Mouse (Mus musculus): ENCODE data around the gene Olfr618. TPM values are rescaled to one million over a fixed set of nuclear protein-coding genes. Genes with fewer than 3 reads are reported as not detected.

Gene Olfr618
- total and polyA plus RNA-seq, 2 experiments from 2014 or later = not detected

DNA sequence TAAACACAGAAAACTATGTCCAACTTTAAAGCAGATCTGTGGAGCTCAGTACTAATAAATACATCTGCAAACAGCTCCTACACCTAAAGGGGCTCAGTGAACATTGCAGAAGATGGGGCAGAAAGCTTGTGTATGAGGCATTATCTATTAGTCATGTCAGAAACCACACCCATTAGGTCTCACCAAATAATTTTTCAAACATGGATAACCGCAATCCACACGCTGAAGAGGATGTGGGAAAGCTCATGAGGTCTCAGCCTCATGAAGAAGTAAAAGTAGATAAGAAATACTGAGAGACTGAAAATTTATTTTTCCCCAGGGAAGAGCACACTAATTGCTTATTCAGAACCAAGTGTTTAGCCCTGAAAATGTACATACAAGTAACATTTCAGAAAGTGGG is 17.5 kb downstream of the Olfr618 start:
- H3K9me3 ChIP-seq (ENCODE audit: low read length) = no peaks in the 10 kb centered on the region
- no peak overlapping the region for H3K27ac ChIP-seq
- no peak overlapping the region for H3K4me3 ChIP-seq (ENCODE audit: low read length)
- 89% methylated on average over 2 of the region's 2 CpGs for WGBS
- H3K9ac ChIP-seq (replicated peaks; ENCODE audit: low read length) = no peak overlapping the region
- H3K4me2 ChIP-seq (ENCODE audit: low read depth, low read length) = no peak overlapping the region
- ATAC-seq (no peak), DNase-seq (ENCODE audit: low spot score) (no peak)
- no peak for TF ChIP-seq CTCF (IDR thresholded peaks at IDR 0.05; ENCODE audit: low read depth)
- no peaks in the 10 kb centered on the region for H3K4me1 ChIP-seq (ENCODE audit: insufficient read depth, low read length)
- no peaks in the 10 kb centered on the region for H3K27me3 ChIP-seq (ENCODE audit: insufficient read depth, low read length)
- H3K36me3 ChIP-seq (ENCODE audit: insufficient read depth, low read length) = no peaks in the 10 kb centered on the region

DNA sequence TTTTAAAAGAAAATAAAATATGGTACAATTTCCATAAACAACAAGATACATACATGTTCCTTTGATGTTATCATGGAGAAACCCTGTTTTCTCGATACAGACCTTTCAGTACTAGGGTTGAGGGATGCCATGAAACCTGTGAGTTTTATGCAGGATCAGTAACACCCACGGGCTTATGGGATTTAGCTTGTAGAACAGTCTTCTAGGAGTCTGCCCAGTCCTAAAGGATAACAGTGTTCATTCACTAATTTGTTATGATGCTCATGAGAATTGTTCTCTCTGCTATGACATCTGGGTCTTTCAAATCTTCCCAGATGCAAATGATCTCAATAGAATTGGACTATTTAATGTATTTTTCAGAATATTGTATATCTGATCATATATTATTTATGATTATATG is 22.5 kb downstream of the Olfr618 start, which contains the start of gene Olfr620:
TSS of gene Olfr620 (minus strand) at position 101 of the 400 bp plus-strand sequence.
- H3K9me3 ChIP-seq (ENCODE audit: low read length) = no peaks in the 10 kb centered on the region
- H3K27ac ChIP-seq = no peak within 1 kb of the TSS
- H3K4me1 ChIP-seq (ENCODE audit: insufficient read depth, low read length) = no peaks in the 10 kb centered on the region
- ATAC-seq (no peak), DNase-seq (ENCODE audit: low spot score) (no peak)
- no peak within 1 kb of the TSS for H3K4me2 ChIP-seq (ENCODE audit: low read depth, low read length)
- no peaks in the 10 kb centered on the region for H3K27me3 ChIP-seq (ENCODE audit: insufficient read depth, low read length)
- no peak for TF ChIP-seq CTCF (IDR thresholded peaks at IDR 0.05; ENCODE audit: low read depth)
- WGBS = 81% methylated on average over 2 of the region's 2 CpGs
- H3K9ac ChIP-seq (replicated peaks; ENCODE audit: low read length) = no peak within 1 kb of the TSS
- no peak within 1 kb of the TSS for H3K4me3 ChIP-seq (ENCODE audit: low read length)
- H3K36me3 ChIP-seq (ENCODE audit: insufficient read depth, low read length) = no peaks in the 10 kb centered on the region

DNA sequence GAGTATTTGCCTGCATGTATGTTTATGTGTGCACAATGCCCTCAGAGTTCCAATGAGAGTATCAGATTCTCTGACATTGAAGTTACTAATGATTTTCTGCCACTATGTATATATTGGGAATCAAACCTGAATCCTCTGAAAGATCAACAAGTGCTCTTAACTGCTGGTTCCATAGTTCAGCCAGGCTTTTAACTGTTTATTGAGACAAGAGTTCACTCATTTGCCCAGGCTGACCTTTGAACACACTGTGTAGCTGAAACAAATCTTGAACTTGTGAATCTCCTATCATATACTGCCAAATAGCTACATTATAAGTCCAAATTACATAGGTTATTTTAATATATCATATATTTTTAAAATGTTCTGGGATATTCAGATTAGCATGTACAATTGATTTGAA is 46.9 kb downstream of the Olfr618 start:
- no peak overlapping the region for H3K4me3 ChIP-seq (ENCODE audit: low read length)
- no peak for TF ChIP-seq CTCF (IDR thresholded peaks at IDR 0.05; ENCODE audit: low read depth)
- no peak overlapping the region for H3K9ac ChIP-seq (replicated peaks; ENCODE audit: low read length)
- H3K27ac ChIP-seq = no peak overlapping the region
- H3K4me1 ChIP-seq (ENCODE audit: insufficient read depth, low read length) = no peaks in the 10 kb centered on the region
- no peak overlapping the region for H3K4me2 ChIP-seq (ENCODE audit: low read depth, low read length)
- no peaks in the 10 kb centered on the region for H3K36me3 ChIP-seq (ENCODE audit: insufficient read depth, low read length)
- DNase-seq (ENCODE audit: low spot score) (no peak), ATAC-seq (no peak)
- H3K9me3 ChIP-seq (ENCODE audit: low read length) = no peaks in the 10 kb centered on the region
- H3K27me3 ChIP-seq (ENCODE audit: insufficient read depth, low read length) = no peaks in the 10 kb centered on the region

DNA sequence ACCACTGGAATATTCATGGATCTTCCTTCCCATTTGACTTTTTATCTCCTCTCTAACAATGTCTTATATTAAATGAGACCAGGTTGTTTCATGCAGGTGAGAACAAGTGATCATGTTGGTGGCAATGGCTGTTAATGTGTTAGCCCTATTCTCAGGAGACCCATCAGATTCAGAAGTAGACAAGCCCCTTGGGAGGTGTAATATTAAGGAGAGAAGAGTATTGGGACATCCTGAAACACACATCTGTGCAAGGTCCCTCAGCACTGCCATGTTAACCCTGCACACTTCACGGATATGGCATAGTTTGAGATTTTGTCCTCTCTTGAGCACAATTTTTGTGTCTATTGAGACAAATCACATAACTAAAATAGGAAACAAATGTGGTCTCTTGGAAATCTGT is 52.7 kb downstream of the Olfr618 start, which contains the start of gene Olfr622:
TSS of gene Olfr622 (minus strand) at position 101 of the 400 bp plus-strand sequence.
- H3K27ac ChIP-seq = no peak within 1 kb of the TSS
- DNase-seq (ENCODE audit: low spot score) (no peak), ATAC-seq (no peak)
- no peaks in the 10 kb centered on the region for H3K9me3 ChIP-seq (ENCODE audit: low read length)
- no peak within 1 kb of the TSS for H3K4me2 ChIP-seq (ENCODE audit: low read depth, low read length)
- no peaks in the 10 kb centered on the region for H3K27me3 ChIP-seq (ENCODE audit: insufficient read depth, low read length)
- no peak for TF ChIP-seq CTCF (IDR thresholded peaks at IDR 0.05; ENCODE audit: low read depth)
- H3K4me3 ChIP-seq (ENCODE audit: low read length) = no peak within 1 kb of the TSS
- H3K4me1 ChIP-seq (ENCODE audit: insufficient read depth, low read length) = no peaks in the 10 kb centered on the region
- 77% methylated on average over 1 of the region's 1 CpGs for WGBS
- H3K36me3 ChIP-seq (ENCODE audit: insufficient read depth, low read length) = no peaks in the 10 kb centered on the region
- no peak within 1 kb of the TSS for H3K9ac ChIP-seq (replicated peaks; ENCODE audit: low read length)

DNA sequence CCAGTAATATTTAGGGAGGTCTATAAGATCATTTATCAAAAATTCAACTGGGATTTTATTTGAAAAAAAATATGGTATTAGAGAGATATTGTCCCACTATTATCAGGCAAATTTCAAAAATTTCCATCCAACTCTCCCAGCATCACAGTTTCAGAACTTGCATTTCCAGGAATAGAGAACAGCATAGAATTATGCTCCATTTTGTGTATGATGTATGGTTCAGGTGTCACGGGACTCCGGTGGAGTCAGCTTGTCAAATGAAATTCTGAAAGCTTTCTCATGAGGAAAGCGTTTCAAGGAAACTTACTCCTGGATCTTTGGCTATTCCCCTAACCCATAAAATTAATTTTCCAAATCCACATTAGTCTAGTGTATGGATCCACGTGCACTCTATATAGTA is 54.2 kb downstream of the Olfr618 start:
- no peak for ATAC-seq
- DNase-seq (ENCODE audit: low spot score) = no peak

More for the DNA sequence above, 54.2 kb downstream of the Olfr618 start:
- no peaks in the 10 kb centered on the region for H3K4me1 ChIP-seq (ENCODE audit: insufficient read depth, low read length)
- H3K36me3 ChIP-seq (ENCODE audit: insufficient read depth, low read length) = no peaks in the 10 kb centered on the region
- no peak for TF ChIP-seq CTCF (IDR thresholded peaks at IDR 0.05; ENCODE audit: low read depth)
- no peak overlapping the region for H3K4me2 ChIP-seq (ENCODE audit: low read depth, low read length)
- no peak overlapping the region for H3K9ac ChIP-seq (replicated peaks; ENCODE audit: low read length)
- H3K9me3 ChIP-seq (ENCODE audit: low read length) = no peaks in the 10 kb centered on the region
- WGBS = 83% methylated on average over 4 of the region's 4 CpGs
- H3K27ac ChIP-seq = no peak overlapping the region
- no peak overlapping the region for H3K4me3 ChIP-seq (ENCODE audit: low read length)
- H3K27me3 ChIP-seq (ENCODE audit: insufficient read depth, low read length) = no peaks in the 10 kb centered on the region

Small RNAs within 50 kb of the gene (microRNA-seq; reads per million reads assigned to microRNA genes)
- 0 reads per million in 2 experiments for gene Gm26506

Other genes with a start within 250 kb of the Olfr618 start
Only the 30 nearest of the 31 such genes appear.
- not detected in 2 replicates for gene Olfr601, start 227.4 kb upstream of the Olfr618 start, total RNA-seq (2014; rRNA removed)
- not detected in 2 replicates for gene Olfr601, start 227.4 kb upstream of the Olfr618 start, polyA plus RNA-seq (2015; fragmentation: Nextera tagmentation; extraction: Ambion mirVana)
- not detected in 2 replicates for gene Olfr603, start 203.9 kb upstream of the Olfr618 start, total RNA-seq (2014; rRNA removed)
- not detected in 2 replicates for gene Olfr603, start 203.9 kb upstream of the Olfr618 start, polyA plus RNA-seq (2015; fragmentation: Nextera tagmentation; extraction: Ambion mirVana)
- not detected in 2 replicates for gene Usp17lc, start 175.0 kb upstream of the Olfr618 start, total RNA-seq (2014; rRNA removed)
- not detected in 2 replicates for gene Usp17lc, start 175.0 kb upstream of the Olfr618 start, polyA plus RNA-seq (2015; fragmentation: Nextera tagmentation; extraction: Ambion mirVana)
- not detected in 2 replicates for gene Olfr605, start 144.7 kb upstream of the Olfr618 start, total RNA-seq (2014; rRNA removed)
- gene Olfr605, start 144.7 kb upstream of the Olfr618 start, polyA plus RNA-seq (2015; fragmentation: Nextera tagmentation; extraction: Ambion mirVana) = not detected in 2 replicates
- gene Olfr606, start 141.1 kb upstream of the Olfr618 start, total RNA-seq (2014; rRNA removed) = not detected in 2 replicates
- not detected in 2 replicates for gene Olfr606, start 141.1 kb upstream of the Olfr618 start, polyA plus RNA-seq (2015; fragmentation: Nextera tagmentation; extraction: Ambion mirVana)
- gene Olfr607, start 126.0 kb upstream of the Olfr618 start, total RNA-seq (2014; rRNA removed) = not detected in 2 replicates
- gene Olfr607, start 126.0 kb upstream of the Olfr618 start, polyA plus RNA-seq (2015; fragmentation: Nextera tagmentation; extraction: Ambion mirVana) = not detected in 2 replicates
- not detected in 2 replicates for gene Olfr608, start 120.2 kb upstream of the Olfr618 start, total RNA-seq (2014; rRNA removed)
- gene Olfr608, start 120.2 kb upstream of the Olfr618 start, polyA plus RNA-seq (2015; fragmentation: Nextera tagmentation; extraction: Ambion mirVana) = not detected in 2 replicates
- not detected in 2 replicates for gene Olfr609, start 92.0 kb upstream of the Olfr618 start, total RNA-seq (2014; rRNA removed)
- gene Olfr609, start 92.0 kb upstream of the Olfr618 start, polyA plus RNA-seq (2015; fragmentation: Nextera tagmentation; extraction: Ambion mirVana) = not detected in 2 replicates
- not detected in 2 replicates for gene Olfr610, start 78.0 kb upstream of the Olfr618 start, total RNA-seq (2014; rRNA removed)
- gene Olfr610, start 78.0 kb upstream of the Olfr618 start, polyA plus RNA-seq (2015; fragmentation: Nextera tagmentation; extraction: Ambion mirVana) = not detected in 2 replicates
- gene Olfr611, start 69.3 kb upstream of the Olfr618 start, total RNA-seq (2014; rRNA removed) = not detected in 2 replicates
- gene Olfr611, start 69.3 kb upstream of the Olfr618 start, polyA plus RNA-seq (2015; fragmentation: Nextera tagmentation; extraction: Ambion mirVana) = not detected in 2 replicates
- not detected in 2 replicates for gene Olfr612, start 47.4 kb upstream of the Olfr618 start, total RNA-seq (2014; rRNA removed)
- not detected in 2 replicates for gene Olfr612, start 47.4 kb upstream of the Olfr618 start, polyA plus RNA-seq (2015; fragmentation: Nextera tagmentation; extraction: Ambion mirVana)
- gene Olfr613, start 42.0 kb upstream of the Olfr618 start, total RNA-seq (2014; rRNA removed) = not detected in 2 replicates
- not detected in 2 replicates for gene Olfr613, start 42.0 kb upstream of the Olfr618 start, polyA plus RNA-seq (2015; fragmentation: Nextera tagmentation; extraction: Ambion mirVana)
- gene Olfr615, start 34.0 kb upstream of the Olfr618 start, total RNA-seq (2014; rRNA removed) = not detected in 2 replicates
- not detected in 2 replicates for gene Olfr615, start 34.0 kb upstream of the Olfr618 start, polyA plus RNA-seq (2015; fragmentation: Nextera tagmentation; extraction: Ambion mirVana)
- not detected in 2 replicates for gene Olfr616, start 21.0 kb upstream of the Olfr618 start, total RNA-seq (2014; rRNA removed)
- gene Olfr616, start 21.0 kb upstream of the Olfr618 start, polyA plus RNA-seq (2015; fragmentation: Nextera tagmentation; extraction: Ambion mirVana) = not detected in 2 replicates
- gene Olfr617, start 17.0 kb upstream of the Olfr618 start, total RNA-seq (2014; rRNA removed) = not detected in 2 replicates
- gene Olfr617, start 17.0 kb upstream of the Olfr618 start, polyA plus RNA-seq (2015; fragmentation: Nextera tagmentation; extraction: Ambion mirVana) = not detected in 2 replicates
- gene Olfr619, start 10.5 kb downstream of the Olfr618 start, total RNA-seq (2014; rRNA removed) = not detected in 2 replicates
- gene Olfr619, start 10.5 kb downstream of the Olfr618 start, polyA plus RNA-seq (2015; fragmentation: Nextera tagmentation; extraction: Ambion mirVana) = not detected in 2 replicates
- not detected in 2 replicates for gene Olfr620, start 22.4 kb downstream of the Olfr618 start, total RNA-seq (2014; rRNA removed)
- not detected in 2 replicates for gene Olfr620, start 22.4 kb downstream of the Olfr618 start, polyA plus RNA-seq (2015; fragmentation: Nextera tagmentation; extraction: Ambion mirVana)
- gene Olfr622, start 52.6 kb downstream of the Olfr618 start, total RNA-seq (2014; rRNA removed) = not detected in 2 replicates
- not detected in 2 replicates for gene Olfr622, start 52.6 kb downstream of the Olfr618 start, polyA plus RNA-seq (2015; fragmentation: Nextera tagmentation; extraction: Ambion mirVana)
- not detected in 2 replicates for gene Olfr623, start 73.6 kb downstream of the Olfr618 start, total RNA-seq (2014; rRNA removed)
- not detected in 2 replicates for gene Olfr623, start 73.6 kb downstream of the Olfr618 start, polyA plus RNA-seq (2015; fragmentation: Nextera tagmentation; extraction: Ambion mirVana)
- gene Olfr624, start 81.1 kb downstream of the Olfr618 start, total RNA-seq (2014; rRNA removed) = not detected in 2 replicates
- gene Olfr624, start 81.1 kb downstream of the Olfr618 start, polyA plus RNA-seq (2015; fragmentation: Nextera tagmentation; extraction: Ambion mirVana) = 0.05 TPM in 1 of 2 replicates, not detected in the other
- gene Olfr625-ps1, start 92.6 kb downstream of the Olfr618 start, total RNA-seq (2014; rRNA removed) = not detected in 2 replicates
- gene Olfr625-ps1, start 92.6 kb downstream of the Olfr618 start, polyA plus RNA-seq (2015; fragmentation: Nextera tagmentation; extraction: Ambion mirVana) = not detected in 2 replicates
- not detected in 2 replicates for gene Olfr243, start 124.6 kb downstream of the Olfr618 start, total RNA-seq (2014; rRNA removed)
- gene Olfr243, start 124.6 kb downstream of the Olfr618 start, polyA plus RNA-seq (2015; fragmentation: Nextera tagmentation; extraction: Ambion mirVana) = not detected in 2 replicates
- gene Olfr628, start 140.3 kb downstream of the Olfr618 start, total RNA-seq (2014; rRNA removed) = not detected in 2 replicates
- not detected in 2 replicates for gene Olfr628, start 140.3 kb downstream of the Olfr618 start, polyA plus RNA-seq (2015; fragmentation: Nextera tagmentation; extraction: Ambion mirVana)
- not detected in 2 replicates for gene Olfr629, start 154.8 kb downstream of the Olfr618 start, total RNA-seq (2014; rRNA removed)
- gene Olfr629, start 154.8 kb downstream of the Olfr618 start, polyA plus RNA-seq (2015; fragmentation: Nextera tagmentation; extraction: Ambion mirVana) = not detected in 2 replicates
- not detected in 2 replicates for gene Olfr630, start 167.2 kb downstream of the Olfr618 start, total RNA-seq (2014; rRNA removed)
- not detected in 2 replicates for gene Olfr630, start 167.2 kb downstream of the Olfr618 start, polyA plus RNA-seq (2015; fragmentation: Nextera tagmentation; extraction: Ambion mirVana)
- not detected in 2 replicates for gene Olfr69, start 181.5 kb downstream of the Olfr618 start, total RNA-seq (2014; rRNA removed)
- not detected in 2 replicates for gene Olfr69, start 181.5 kb downstream of the Olfr618 start, polyA plus RNA-seq (2015; fragmentation: Nextera tagmentation; extraction: Ambion mirVana)
- gene Olfr68, start 189.6 kb downstream of the Olfr618 start, total RNA-seq (2014; rRNA removed) = not detected in 2 replicates
- gene Olfr68, start 189.6 kb downstream of the Olfr618 start, polyA plus RNA-seq (2015; fragmentation: Nextera tagmentation; extraction: Ambion mirVana) = not detected in 2 replicates
- gene Olfr67, start 201.7 kb downstream of the Olfr618 start, total RNA-seq (2014; rRNA removed) = not detected in 2 replicates
- not detected in 2 replicates for gene Olfr67, start 201.7 kb downstream of the Olfr618 start, polyA plus RNA-seq (2015; fragmentation: Nextera tagmentation; extraction: Ambion mirVana)
- 146 and 311 TPM in 2 replicates for gene Hbb-bt, start 223.9 kb downstream of the Olfr618 start, total RNA-seq (2014; rRNA removed)
- 213 and 218 TPM in 2 replicates for gene Hbb-bt, start 223.9 kb downstream of the Olfr618 start, polyA plus RNA-seq (2015; fragmentation: Nextera tagmentation; extraction: Ambion mirVana)
- 1,334 and 1,616 TPM in 2 replicates for gene Hbb-bs, start 238.0 kb downstream of the Olfr618 start, total RNA-seq (2014; rRNA removed)
- gene Hbb-bs, start 238.0 kb downstream of the Olfr618 start, polyA plus RNA-seq (2015; fragmentation: Nextera tagmentation; extraction: Ambion mirVana) = 849 and 1,064 TPM in 2 replicates

Data from hindbrain, postnatal 0 days (tissue).